ENCODE assay signal across 18 mouse cellular contexts in the genomic region with DNA sequence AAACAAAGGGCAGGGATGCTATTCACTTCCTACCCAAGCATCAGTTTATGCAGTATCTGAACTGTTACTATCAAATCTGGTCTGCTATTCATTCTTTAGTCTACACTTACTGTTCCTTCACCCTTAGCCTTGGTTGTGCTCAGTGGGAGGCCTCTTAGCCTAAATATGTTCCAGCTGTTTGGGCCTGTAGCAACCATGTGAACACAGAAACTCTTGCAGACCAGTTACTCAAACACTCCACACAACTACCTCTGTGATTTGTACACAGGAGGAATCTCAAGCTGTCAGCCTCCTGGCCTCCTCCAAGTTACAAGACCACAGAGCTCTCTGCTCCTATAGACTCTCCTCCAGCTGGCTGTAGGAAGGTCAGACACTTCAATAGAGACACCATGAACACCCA.
"Had no signal": no experiment of that assay in that cellular context is flagged by ENCODE, and none has a peak within 500 bp of the region (broad histone marks: within the 10 kb centered on the region; RNA-seq: fewer than 3 reads in every experiment).

No protein-coding gene starts in this region.

- H3K27me3 ChIP-seq: liver, embryonic 12.5 days; lung, embryonic 15.5 days; midbrain, embryonic 13.5 days; neural tube, embryonic 13.5 days; neural tube, embryonic 15.5 days; stomach, embryonic 15.5 days had no signal

- H3K4me2 ChIP-seq: liver, embryonic 12.5 days; lung, embryonic 15.5 days; midbrain, embryonic 13.5 days; neural tube, embryonic 13.5 days; neural tube, embryonic 15.5 days; stomach, embryonic 15.5 days had no signal

- H3K27ac ChIP-seq: liver, embryonic 12.5 days; liver, embryonic 14.5 days; midbrain, embryonic 10.5 days; midbrain, embryonic 13.5 days; neural tube, embryonic 13.5 days; neural tube, embryonic 15.5 days; stomach, embryonic 15.5 days; stomach, postnatal 0 days had no signal

- DNase-seq: lung, adult 18-20 months; lung, postnatal 10 days; lung, postnatal 4 days; right cerebral cortex, postnatal 14 days; thymus, adult 2 months; thymus, postnatal 25 days; thymus, postnatal 4 days had no signal

- H3K4me3 ChIP-seq: liver, embryonic 12.5 days; lung, embryonic 15.5 days; midbrain, embryonic 10.5 days; midbrain, embryonic 13.5 days; myocyte; neural tube, embryonic 13.5 days; neural tube, embryonic 15.5 days; stomach, embryonic 15.5 days had no signal

- ATAC-seq: liver, embryonic 12.5 days; midbrain, embryonic 13.5 days; midbrain, embryonic 16.5 days had no signal

- H3K9ac ChIP-seq: liver, embryonic 12.5 days; liver, embryonic 14.5 days; lung, embryonic 15.5 days; midbrain, embryonic 13.5 days; neural tube, embryonic 13.5 days; neural tube, embryonic 15.5 days; stomach, embryonic 15.5 days had no signal

- H3K4me1 ChIP-seq: liver, embryonic 12.5 days; lung, embryonic 15.5 days; neural tube, embryonic 13.5 days; neural tube, embryonic 15.5 days; stomach, embryonic 15.5 days had no signal

- H3K36me3 ChIP-seq: liver, embryonic 12.5 days; lung, embryonic 15.5 days; midbrain, embryonic 10.5 days; midbrain, embryonic 13.5 days; neural tube, embryonic 13.5 days; neural tube, embryonic 15.5 days; stomach, embryonic 15.5 days had no signal

- H3K9me3 ChIP-seq: liver, embryonic 12.5 days; lung, embryonic 15.5 days; midbrain, embryonic 10.5 days; midbrain, embryonic 13.5 days; neural tube, embryonic 13.5 days; neural tube, embryonic 15.5 days; stomach, embryonic 15.5 days had no signal
